Mouse (Mus musculus): ENCODE results near the gene Bmper.

The Bmper gene

GRCm38 (mm10) chr9:23222841-23223548 is at the start of gene Bmper:
Gene Bmper, plus strand, starts transcription at chr9:23223076.
- DNase-seq (ENCODE audit: low spot score), result peak; percentile 50

GRCm38 (mm10) chr9:23177476-23177875 is 45.4 kb upstream of the Bmper start:
- DNase-seq (ENCODE audit: low spot score), result no peak

- no peak for DNase-seq (ENCODE audit: low spot score)
These were observed 35.7 kb upstream of the Bmper start for GRCm38 (mm10) chr9:23187181-23187580.

- DNase-seq (ENCODE audit: low spot score), result no peak
These were observed 34.7 kb upstream of the Bmper start for GRCm38 (mm10) chr9:23188136-23188535.

- DNase-seq (ENCODE audit: low spot score), result no peak
These were observed 31.9 kb upstream of the Bmper start for GRCm38 (mm10) chr9:23190950-23191349.

GRCm38 (mm10) chr9:23191431-23191830 is 31.4 kb upstream of the Bmper start:
- DNase-seq (ENCODE audit: low spot score), result no peak

- no peak for DNase-seq (ENCODE audit: low spot score)
These were observed 30.1 kb upstream of the Bmper start for GRCm38 (mm10) chr9:23192567-23193331.

- no peak for DNase-seq (ENCODE audit: low spot score)
These were observed 23.9 kb upstream of the Bmper start for GRCm38 (mm10) chr9:23198996-23199395.

- no peak for DNase-seq (ENCODE audit: low spot score)
These were observed 23.0 kb upstream of the Bmper start for GRCm38 (mm10) chr9:23199841-23200240.

GRCm38 (mm10) chr9:23200828-23201227 is 22.0 kb upstream of the Bmper start:
- DNase-seq (ENCODE audit: low spot score), result no peak

GRCm38 (mm10) chr9:23202431-23202830 is 20.4 kb upstream of the Bmper start:
- DNase-seq (ENCODE audit: low spot score), result no peak

GRCm38 (mm10) chr9:23204339-23205288 is 18.3 kb upstream of the Bmper start:
- no peak for DNase-seq (ENCODE audit: low spot score)

- DNase-seq (ENCODE audit: low spot score), result no peak
These were observed 17.6 kb upstream of the Bmper start for GRCm38 (mm10) chr9:23205304-23205703.

- DNase-seq (ENCODE audit: low spot score), result no peak
These were observed 17.1 kb upstream of the Bmper start for GRCm38 (mm10) chr9:23205757-23206156.

- no peak for DNase-seq (ENCODE audit: low spot score)
These were observed 16.7 kb upstream of the Bmper start for GRCm38 (mm10) chr9:23206181-23206580.

- DNase-seq (ENCODE audit: low spot score), result peak; percentile 74
These were observed 10.6 kb upstream of the Bmper start for GRCm38 (mm10) chr9:23212303-23212702.

- no peak for DNase-seq (ENCODE audit: low spot score)
These were observed 3.1 kb upstream of the Bmper start for GRCm38 (mm10) chr9:23219754-23220153.

- no peak for DNase-seq (ENCODE audit: low spot score)
These were observed 900 bp upstream of the Bmper start for GRCm38 (mm10) chr9:23221976-23222375.

GRCm38 (mm10) chr9:23222492-23222840 is 410 bp upstream of the Bmper start:
- DNase-seq (ENCODE audit: low spot score), result peak; percentile 34

- no peak for DNase-seq (ENCODE audit: low spot score)
These were observed 737 bp downstream of the Bmper start for GRCm38 (mm10) chr9:23223549-23224077.

- DNase-seq (ENCODE audit: low spot score), result no peak
These were observed 10.7 kb downstream of the Bmper start for GRCm38 (mm10) chr9:23233464-23234121.

Data from ovary, postnatal 14 days (tissue).